Mouse (Mus musculus) layer of hippocampus, adult 9-11 months (tissue): ENCODE data around the gene Pfkm.

Experiments
- DNase-seq: peaks from one replicate; pipeline ENCODE4 v3.0.0; 2022

The Pfkm gene

DNA sequence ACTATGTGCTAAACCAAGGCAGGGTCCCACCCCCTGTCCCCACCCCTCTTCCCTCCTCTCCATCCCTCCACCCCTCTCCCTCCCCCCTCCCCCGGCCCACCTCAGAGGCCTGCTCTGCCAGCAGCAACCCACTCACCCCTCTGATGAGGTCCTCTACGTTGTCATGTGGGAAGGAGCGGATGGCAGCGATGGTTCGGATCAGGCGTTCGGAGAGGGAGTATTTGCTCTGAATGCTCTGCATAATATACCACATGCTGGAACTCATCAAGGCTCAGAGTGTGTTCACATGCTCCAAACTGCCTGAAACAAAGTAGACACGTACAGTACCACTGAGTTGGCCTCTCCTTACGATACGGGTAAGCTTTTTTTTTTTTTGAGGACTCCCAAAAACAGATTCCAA, 50.1 kb downstream of the Pfkm start:
- peak; percentile 53 for DNase-seq

DNA sequence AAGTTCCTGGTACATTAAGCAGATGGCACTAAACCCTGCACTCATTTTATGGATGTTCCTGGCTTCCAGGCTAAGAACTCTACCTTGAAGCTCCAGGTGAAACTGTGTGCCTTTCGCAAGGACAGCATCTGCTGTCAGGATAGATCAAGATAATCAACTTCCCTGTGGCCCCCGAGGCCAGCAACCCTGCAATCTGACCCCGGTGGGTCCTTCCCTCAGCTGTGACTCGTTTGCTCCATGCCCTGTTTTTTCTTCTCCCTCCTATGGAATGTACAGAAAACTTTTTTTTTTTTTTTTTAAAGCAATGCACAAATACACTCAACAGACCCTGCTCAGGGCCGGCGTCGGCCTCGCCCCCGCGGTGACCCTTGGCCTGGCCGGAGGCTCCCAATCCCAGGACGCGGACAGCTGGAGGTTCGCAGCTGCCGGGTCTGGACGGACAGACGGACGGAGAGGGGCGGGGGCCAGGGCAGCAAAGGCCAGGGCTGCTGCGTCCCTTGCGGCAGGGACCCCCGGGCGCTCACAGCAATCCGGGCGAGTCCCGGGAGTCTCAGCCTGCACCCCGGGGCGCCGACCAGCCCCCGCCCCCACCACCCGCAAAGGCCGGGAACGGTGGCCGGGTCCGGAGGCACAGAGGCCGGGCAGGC, 52.6 kb downstream of the Pfkm start:
- DNase-seq = no peak

DNA sequence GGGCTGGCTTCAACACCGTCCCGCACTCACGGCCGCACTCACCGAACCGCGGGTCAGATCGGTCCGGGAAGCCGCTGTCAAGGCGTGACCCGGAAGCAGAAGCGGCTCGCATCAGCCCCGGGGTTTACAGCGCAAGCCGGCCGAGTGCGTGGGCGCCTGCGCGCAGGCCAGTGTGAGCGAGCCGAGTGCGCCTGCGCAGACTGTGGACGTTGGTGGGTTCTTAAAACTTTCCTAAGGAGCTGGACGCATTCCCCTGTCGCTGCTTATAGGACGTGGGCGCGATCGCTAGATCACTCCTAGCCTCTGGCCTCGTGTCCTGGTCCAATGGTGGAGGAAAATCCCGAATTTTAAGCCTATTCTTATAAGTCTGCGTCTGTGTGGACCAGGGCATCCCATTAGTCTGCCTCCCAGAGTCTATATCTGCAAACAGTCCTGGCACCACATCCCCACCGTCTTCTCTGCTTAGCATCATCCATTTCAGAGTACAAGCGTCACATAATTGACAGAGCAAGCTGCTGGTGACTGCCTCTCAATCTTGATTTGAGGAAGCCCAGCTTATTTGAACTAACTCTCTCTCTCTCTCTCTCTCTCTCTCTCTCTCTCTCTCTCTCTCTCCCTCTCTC, 53.3 kb downstream of the Pfkm start:
- peak; percentile 94 for DNase-seq

DNA sequence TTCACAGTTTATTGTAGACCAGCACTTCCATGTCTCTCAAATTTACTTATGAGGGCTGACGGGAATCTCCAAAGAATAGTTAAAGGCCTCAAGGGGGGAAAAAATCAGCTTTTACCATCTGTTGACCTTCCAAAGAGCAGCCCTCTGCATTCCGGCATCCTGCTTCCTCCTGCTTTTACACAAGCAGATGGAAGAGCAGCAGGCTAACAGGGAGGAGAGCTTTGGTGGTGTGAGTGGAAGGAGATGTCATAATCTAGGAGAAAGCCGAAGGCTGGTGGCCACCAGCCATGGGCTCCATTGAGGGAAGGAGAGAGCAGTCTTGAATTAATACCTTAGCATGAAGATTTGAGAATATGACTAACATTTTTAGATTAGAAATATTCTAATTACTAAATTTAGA, 56.0 kb downstream of the Pfkm start:
- no peak for DNase-seq

DNA sequence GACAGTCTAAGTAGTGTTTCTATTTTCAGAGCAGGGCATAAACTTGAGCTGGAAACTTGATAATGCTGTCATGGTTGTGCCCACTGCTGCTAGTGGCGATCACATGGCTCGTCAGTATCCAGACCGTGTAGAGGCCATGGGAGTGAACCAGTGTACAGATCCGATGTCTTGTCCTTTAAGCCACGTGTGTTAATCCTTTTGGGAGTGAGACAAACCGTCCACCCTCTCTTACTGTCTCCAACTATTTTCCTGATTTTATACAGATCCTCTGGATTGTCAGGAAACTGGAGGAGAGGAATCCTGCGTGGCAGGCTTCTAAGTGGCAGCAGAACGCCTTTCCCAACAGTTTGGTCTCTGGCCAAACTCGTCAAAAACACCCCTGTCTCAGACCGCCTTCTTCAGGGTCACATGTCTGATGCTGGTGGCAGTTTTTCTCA, 56.8 kb downstream of the Pfkm start:
- no peak for DNase-seq

DNA sequence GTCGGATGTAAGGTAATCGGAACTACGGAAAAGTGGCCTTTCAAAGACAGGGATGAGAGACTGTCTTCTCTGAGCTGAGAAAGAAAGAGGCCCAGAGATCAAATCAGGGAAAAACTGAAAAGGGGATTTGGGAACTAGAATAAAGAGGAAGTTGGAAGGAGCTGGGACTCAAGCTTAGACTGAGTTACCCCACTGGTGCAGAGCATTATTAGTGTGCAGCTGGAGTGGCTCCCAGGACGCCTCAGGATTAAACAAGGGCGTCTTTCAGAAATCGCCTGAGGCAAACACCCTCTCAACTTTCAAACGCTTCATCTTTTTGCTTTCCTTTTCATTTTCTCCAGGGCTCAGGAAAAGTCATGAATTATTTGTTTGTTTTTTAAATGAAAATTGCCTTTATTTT, 60.5 kb downstream of the Pfkm start:
- no peak for DNase-seq

DNA sequence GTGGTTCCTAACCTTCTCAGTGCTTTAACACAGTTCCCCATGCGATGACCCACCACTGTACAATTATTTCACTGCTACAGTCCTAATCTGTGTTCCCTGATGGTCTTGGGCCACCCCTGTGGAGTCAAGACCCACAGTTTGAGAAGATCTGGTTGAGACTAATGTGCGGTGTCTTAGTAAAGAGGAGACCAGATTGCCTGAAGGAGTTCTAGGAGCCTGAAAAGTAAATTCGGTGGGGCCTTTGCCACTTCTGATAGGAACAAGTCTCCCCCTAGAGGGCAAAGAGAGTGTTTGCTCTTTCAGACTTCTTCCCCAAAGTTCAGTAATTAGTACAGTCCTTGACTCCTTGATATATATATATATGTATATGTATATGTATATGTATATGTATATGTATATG, 61.2 kb downstream of the Pfkm start:
- DNase-seq = no peak

DNA sequence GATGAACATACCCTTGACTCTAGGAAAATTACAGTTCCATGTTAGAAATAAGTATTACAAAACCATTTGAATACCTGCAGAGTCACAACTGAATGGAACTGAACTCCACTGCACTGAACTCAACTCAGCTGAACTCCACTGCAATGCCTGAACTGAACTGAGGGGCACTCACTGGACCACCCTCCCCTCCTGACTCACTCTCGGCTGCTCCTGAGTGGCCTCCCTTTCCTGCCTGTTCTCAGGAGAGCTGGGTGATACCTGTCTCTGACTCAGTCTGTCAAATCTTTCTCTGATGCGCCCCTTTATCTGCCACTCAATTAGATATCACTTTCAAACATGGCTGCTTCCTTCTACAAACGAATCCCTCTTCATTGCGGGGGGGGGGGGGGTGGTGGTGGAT, 61.8 kb downstream of the Pfkm start:
- DNase-seq = no peak

DNA sequence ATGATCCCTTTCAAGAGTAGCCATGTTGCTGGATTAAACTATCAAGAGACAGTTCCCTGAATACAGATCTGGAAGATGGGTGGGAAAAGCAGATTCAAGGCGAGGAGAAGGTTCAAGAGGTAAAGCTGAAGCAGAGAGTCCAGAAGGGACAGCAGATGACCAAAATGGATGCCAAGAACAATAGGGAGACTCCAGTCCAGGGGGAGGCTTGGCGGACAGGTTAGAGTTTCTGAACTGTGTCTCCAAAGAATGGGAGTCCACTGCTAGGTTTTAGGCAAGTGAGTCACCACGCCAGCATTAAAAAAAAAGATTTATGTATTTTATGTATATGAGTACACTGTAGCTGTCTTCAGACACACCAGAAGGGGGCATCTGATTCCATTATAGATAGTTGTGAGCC, 62.2 kb downstream of the Pfkm start:
- DNase-seq = no peak

DNA sequence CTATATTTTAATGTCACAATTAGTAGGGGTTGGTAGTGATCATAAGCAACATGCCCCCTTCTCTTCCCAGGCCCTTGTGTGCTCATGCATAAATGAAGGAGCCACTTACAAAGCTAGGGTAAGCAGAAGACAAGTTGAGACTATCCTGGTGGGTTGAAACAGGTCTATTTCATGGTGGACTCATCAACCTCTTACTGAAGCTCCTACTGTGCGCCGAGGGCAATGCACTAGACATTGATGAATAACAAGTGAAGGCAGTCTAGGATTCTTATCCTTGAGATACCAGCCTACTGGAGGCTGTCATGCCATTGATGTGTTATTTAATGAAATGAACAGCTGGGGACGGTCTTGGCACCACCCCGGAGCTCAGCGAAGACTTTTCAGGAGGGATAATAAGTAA, 62.9 kb downstream of the Pfkm start:
- no peak for DNase-seq

DNA sequence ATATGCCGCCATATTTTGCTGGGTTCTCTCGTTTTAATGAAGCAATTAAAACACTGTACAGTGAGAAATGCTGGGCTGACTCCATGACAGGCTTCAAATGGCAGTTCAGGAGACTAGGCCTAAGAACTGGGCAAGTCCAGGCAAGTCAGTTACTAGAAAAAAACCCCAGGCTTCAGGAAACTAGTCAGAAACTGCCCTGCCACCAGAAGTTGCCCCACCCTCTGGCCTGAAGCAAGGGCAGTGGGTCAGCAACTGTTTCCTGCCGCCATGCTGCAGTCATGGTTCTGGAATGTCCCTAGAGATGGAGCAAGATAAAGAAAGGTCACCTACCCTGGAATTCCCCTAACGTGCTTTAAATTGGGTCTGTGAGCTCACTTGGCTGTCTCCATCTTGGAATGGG, 63.6 kb downstream of the Pfkm start:
- DNase-seq = no peak

DNA sequence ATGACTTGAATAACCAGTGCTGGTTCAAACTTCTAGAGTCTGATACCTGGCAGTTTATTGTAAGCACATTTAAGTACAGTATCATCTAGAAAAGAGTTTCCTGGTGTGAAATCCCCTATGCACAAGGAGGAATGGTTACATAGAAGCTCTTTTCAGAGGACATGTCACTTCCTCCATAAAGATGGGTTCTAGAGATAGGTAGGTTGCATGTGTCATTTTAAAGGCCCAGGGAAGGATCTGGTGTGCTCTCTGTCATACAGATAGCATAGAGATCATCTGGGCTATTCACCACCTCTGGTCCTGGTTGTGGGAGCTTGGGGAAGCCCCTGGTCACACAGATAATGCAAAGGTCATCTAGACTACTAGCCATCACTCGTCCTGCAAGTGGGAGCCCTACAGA, 64.9 kb downstream of the Pfkm start:
- no peak for DNase-seq

DNA sequence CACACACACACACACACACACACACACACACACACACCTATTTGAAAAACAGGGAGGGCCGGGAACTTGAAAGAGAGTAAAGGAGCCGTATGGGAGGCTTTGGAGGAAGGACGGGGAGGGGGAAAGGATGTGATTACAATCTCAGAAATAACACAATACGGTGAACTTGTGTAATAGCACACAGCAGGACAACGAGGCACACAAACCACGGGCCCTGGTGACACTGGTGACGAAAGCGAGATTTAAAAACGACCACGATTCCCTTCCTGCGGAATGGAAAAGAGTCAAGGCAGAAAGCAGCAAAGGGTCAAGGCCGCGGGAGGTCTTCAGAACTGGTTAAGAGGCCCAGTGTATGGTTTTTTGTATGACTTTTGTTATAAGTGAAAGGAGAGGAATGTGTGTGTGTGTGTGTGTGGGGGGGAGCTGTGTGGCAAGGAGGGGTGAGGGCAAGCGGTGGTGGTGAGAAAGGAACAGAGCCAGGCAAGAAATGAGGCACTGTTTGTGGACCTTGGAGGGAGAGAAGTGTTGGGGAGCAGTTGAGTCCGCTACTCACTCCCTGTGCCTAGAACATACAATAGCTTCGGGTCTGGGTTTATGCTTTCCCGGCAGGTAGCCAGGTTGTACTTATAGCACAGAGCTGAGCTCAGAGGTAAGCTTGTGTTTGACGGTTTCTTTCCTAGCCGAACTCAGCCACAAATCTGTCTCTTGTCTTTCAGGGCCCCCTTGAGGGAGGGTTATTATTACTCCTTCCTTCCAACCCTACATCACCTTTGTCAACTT, 68.8 kb downstream of the Pfkm start:
- no peak for DNase-seq

DNA sequence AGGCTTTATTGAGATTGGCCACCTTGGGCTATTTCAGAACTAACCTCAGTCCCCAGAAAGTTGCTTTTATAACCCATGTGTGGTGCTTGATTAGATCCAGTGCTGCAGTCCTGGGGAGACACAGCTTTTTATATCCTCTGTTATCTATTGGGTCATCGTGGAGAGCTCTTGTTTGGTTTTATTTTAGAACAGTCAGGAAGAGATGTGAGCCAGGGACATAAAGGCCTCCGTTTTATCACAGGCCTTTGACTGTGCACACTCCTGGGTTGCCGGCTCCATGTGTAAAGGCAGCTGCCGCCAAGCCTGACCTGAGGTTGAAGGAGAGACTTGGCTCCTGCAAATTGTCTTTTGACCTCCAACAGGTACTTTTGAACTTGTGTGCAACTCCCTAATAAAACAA, 70.2 kb downstream of the Pfkm start:
- no peak for DNase-seq

DNA sequence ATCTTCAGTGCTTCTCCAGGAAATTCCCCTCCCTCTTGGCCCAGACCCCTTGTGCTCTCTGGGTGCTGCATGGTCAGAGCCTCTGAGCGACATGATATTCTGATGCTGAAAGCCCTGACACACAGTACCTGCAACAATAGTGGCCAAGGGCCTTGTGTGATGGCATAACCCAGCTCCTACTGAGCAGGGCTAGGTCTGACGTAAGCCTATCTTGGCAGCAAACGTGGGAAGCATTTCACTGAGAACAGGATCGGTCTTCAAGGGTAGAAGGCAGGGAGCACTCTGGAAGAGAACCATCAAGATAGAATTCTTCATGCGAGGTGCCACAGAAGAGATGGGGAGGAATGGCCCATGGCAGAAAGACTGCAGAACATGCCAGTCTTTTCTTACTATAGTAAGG, 73.1 kb downstream of the Pfkm start, which contains the start of gene Asb8:
Asb8 (minus strand) TSS at position 101 of the 400 bp plus-strand sequence.
- DNase-seq = no peak

DNA sequence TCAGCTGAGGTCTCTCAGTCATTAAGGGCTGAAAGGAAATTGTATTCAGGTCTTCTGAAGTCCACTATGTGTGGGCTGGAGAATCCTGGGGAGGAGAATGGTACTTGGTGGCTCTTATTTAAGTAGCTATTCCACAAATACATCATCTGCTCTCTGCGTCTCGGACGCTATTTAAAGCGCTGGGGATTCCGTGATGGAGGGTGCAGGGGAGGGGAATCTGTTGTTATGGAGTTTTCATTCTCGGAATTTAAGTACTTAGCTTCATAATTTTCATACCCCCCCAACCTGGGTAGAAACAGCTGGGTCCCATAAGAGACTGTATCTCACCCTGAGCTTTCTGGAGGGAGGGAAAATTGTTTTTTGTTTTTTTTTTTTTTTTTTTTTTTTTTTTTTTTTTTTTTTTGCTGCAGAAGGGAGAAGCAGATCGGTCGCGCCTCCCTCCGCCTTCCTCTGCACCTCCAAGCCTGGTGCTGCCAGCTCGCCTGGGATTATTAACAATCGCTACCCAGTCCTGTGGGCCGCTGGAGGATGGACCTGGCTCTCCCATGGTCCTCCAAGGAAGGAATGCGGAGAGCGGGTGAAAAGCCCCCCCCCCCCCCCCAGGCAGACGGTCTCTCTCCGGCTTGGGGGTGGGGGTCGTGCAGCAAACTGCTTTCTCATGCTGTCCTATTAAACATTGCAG, 74.7 kb downstream of the Pfkm start, which contains the start of gene Ccdc184:
Ccdc184 (plus strand) TSS at position 196 of the 682 bp plus-strand sequence.
- DNase-seq = no peak

DNA sequence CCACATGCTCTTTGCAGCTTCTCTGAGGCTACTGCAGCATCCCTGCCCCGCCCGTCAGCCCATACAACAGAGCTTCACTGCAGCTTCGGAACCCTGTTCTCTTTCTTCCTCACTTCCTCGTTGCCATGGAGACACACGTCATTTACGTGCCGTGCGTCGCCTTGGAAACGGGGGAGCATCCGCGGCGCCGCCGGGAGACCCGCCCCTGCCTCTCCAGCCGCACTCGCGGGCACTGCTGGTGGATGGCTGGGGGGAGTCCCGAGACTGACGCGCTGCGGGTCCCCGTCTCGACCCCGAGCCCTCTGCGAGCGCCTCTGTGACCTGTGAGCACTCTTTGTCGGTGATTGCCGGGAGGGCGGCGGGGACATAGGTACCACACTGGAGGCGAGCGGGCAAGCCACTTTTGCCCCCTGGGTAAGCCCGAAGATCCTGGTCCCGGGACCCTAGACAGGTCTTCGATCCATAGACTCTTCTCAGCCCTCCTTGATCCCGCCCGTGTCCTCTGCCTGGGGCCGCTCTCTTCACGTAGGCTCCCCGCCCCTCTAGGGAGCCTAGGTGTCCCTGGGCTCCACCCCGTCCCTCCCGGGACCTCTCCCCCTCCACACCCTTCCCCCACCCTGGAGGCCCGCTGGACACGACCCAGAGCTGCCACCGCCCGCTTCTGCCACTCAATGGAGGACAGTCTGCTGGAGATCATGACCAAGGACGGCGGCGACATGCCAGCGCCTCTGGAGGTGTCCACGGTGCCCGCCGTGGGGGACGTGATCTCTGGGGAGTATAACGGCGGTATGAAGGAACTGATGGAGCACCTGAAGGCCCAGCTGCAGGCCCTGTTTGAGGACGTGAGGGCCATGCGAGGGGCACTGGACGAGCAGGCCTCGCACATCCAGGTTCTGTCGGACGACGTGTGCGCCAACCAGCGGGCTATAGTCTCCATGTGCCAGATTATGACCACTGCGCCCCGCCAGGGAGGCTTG, 75.5 kb downstream of the Pfkm start:
- peak; percentile 93 for DNase-seq

DNA sequence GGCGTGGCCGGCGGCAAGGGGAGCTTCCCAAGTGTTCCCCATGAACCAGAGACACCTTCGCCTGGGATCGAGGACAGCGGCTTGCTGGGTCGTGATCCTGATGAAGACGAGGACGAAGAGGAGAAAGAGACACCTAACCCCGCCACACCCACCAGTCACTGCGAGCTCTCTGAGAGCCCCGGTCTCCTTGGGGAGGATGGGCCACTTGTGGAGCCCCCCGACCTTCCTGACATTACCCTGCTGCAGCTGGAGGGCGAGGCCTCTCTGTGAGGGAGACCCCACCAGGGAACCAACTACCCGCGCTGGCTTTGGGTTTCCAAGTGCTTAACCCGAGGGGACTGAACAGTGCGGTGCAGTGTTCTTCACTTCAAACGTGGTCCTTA, 76.2 kb downstream of the Pfkm start:
- DNase-seq = no peak

DNA sequence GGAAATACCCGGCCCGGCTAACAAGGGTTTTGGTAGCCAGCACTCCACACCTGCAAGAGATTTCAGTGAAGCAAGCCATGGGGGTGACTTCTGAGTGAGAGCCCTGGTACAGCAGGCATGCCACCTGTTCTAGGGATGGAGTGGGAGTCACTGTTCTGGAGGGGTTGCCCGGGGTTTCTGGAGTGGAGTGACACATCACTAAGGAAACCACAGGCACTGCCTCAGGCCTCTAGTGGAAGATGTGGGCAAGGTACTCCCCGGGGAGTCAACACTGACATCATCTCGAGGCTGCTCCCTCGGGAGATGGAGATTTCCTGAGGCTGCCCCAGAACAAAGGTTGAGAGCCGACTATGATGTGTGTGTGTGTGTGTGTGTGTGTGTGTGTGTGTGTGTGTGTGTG, 78.0 kb downstream of the Pfkm start:
- peak; percentile 69 for DNase-seq

DNA sequence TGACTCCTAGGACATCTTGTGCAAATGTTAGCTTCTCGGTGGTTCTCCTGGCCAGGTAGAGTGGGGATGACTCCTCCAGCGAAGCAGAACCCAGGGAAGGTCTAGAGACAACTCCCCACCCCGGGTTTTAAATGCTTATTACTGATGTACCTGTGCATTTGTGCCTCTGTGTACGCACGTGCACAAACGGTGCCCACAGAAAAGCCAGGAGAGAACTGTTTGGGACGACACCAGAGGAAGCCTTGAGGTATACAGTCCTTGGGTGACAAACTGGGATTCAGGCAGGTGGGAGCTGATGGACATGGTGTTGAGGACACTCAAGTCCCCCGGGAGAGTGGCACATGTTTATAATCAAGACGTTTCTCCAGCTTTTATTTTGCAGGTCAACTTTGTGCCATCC, 78.5 kb downstream of the Pfkm start:
- no peak for DNase-seq

DNA sequence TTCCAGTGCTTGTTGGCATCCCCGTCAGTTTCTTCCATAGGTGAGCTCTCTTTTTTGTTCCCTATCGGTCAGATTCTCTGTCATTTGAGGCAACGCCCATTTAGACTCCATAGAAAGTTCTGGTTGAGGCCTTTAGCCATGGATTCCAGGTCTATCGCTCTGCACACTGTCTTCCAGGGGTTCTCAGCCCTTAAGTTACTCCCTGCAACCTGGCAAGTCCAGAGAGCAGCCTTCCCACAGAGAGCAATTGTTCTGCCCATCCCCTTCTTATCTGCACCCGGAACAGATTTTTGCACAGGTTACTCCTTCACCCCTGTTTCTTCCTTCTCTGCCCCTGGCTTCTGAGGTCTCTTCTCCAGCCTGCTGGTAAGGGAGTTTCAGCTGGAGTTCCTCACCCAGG, 79.7 kb downstream of the Pfkm start:
- DNase-seq = no peak

DNA sequence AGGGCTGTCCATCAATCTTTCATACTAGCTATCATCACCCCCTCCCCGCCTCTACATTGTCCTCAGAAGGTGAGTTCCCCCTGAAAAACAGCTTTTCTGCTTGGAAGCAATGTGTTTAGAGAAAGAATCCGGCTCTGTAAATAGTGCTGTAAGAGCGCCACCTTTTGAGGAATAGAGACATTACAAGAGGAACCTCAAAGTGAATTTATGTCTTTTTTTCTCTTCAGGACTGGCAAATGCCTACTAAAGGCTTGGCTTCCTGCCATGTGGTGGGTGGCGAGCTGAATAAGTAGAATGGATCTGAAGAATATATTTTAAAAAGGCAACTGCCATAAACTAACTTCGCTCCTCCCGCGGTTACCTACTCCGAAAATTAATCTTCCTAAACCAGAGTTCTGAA, 81.4 kb downstream of the Pfkm start:
- DNase-seq = peak; percentile 88
